Mouse (Mus musculus) adrenal gland, adult (tissue): ENCODE measurements around the gene Bbx.

ENCODE experiments used
- DNase-seq, 2 experiments: peaks; one replicate each; pipeline ENCODE4 v3.0.0; 2022 to 2023; ENCODE audit warnings: low spot score in 1 of 2; ENCODE audit not compliant: inconsistent age in 2 of 2

Bbx gene

DNA sequence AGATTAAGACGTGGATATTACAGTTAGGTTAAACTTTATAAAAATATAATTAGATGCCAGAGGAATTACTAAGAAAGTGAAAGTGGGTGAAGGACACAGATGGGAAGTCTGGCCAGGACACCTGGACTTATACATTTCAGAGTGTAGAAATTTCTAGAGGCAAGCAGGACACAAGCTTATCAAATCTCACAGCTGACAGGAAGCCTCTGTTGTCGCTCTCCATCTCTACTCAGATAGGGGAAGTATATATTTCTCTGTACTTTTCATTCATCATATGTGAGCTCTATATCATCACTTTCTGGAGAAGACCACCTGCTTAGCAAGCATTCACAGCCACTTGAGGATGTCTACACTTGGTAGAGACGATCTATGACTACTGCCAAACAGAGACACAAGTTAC is 113.9 kb downstream of the Bbx start:
- no peak for DNase-seq

DNA sequence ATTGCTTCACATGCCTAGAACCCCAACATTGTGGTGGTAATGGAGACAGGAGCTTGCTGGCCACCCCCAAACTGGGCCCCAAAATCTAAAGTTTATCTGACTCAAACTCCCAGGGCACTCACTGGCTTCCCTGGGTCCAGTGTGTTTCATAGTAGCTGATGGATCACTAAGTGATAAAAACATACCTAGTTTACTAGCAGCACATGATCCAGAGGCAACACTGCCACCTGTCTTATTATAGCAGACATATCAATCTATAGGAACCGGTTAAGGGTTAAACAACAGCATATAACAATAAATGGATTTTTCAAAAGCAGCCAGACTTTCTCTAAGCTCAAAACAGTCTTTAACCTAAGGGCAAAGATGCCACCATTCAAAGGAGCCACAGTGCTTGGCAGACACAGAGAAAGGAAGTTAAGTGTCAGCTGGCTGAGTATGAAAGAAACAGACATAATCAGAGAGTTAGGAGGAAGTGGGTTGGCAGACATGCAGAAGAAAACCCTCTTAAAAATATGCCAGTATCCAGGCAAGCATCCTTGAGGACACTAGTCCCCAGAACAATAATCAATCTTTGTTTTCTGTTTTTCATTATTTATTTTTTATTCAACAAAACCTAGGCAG is 116.7 kb downstream of the Bbx start:
- no peak for DNase-seq

DNA sequence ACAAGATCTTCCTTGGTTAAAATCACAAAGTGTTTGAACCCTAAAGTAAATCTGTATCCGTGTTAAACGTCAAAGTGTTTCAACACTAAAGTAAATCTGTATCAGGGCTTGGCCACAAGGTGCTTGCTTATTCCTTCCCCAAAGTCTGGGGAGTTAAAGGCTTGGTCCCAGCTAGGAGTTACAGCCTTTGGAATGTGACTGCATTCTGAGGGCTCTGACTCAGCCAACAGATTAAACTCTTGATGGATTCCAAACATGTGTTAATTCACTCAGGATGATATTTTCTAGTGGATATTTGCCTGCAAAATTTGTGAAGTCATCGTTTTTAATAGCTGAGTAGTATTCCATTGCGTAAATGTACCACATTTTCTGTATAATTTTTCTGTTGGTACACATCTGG is 120.6 kb downstream of the Bbx start:
- DNase-seq = no peak

DNA sequence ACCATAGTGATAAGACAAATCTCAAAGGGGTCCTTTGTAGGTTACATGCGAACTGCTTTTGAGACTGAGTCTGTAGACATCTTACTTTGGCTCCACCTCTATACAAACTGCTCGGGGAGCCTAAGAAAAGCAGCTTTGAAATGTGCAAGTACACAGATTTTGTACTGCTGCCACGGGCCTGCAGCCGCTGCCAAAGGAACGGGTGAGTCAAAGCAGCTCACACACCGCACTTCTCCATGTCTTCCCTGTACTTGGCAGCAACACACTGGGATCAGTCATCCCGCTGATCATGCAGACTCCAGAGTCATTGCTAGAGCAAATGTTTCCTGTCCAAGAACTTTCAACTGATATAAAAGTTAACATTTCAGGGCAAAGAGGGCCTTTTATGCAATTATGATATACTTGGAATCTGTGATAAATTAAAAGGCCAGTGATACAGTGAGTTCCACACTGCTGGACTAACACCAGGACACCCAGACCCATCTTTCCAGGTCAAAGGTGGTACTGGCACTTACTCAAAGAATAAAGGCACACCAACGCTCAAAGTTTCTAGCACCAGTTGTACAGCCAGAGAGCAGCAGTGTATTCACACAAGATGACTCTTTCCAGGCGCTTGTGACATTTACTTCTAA is 122.7 kb downstream of the Bbx start:
- DNase-seq = peak; percentile 86 to 92

DNA sequence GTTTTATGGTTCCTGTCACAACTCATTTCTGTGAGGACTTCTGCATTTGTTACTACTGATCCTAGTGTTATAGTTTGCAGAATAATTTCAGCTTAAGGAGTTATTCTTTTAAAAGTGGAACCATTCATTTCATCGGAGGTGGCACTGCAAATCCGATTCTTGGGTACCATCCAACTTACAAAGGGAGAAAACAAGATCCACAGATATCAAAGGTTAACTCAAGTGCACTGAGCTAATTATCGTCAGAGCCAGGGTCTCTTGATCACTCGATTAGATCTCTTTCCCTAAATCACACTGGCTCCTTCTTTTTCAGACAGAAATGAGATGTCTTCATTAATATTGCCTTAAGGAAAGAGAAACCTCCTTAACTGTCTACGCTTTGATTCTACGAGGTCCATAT is 123.9 kb downstream of the Bbx start:
- no peak for DNase-seq

DNA sequence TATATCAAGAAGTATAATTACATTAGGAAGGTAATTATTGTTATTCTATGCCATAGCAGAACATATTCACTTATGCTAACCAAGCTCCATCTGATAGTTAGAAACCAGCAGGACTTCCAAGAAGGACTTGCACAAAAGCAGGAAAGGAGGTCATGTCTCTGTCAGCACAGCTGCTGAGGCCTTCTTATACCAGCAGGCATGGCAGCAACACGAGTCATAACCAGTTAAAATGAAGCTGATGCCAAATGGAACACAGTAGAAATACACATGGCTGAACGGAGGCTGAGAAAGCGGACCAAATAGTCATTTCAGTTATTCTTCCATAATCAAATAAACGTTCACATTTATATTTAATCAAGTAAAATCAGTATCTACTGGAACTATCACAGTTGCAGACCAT is 125.0 kb downstream of the Bbx start:
- no peak for DNase-seq

DNA sequence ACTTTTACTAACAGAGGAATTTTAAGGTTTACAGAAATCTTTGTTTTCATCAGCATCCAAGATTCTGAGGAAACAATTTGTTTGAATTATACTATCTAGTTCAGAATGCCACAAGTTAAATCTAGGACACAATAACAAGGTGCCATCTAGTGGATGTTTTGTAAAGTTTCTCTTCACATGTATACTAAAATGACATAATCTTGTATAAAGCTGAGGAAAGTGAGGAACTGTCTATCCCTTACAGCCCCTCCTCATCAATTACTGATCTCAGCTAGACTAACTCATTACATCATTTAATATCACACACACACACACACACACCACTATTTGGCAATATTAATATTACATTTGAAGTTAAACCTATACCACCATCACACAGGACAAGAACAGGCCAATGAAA is 125.5 kb downstream of the Bbx start:
- no peak for DNase-seq

DNA sequence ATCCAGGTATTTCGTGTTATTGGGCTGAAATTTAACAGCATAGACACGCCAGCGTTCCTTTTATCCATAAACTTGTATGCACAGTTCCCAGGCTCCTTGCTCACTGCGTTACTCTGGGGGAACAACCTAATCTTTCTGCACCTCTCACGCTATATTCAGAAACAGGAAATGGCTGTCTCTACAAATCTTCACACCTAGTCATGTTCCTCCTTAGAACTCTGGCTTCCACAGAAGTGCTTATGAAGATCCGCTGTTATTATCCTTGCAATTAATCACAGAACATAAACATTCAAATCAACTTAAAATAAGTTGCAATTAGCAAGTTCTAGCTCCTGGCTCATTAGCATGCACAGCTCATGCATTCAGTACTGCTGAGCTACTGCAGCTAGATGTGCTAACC is 127.0 kb downstream of the Bbx start:
- DNase-seq = no peak

DNA sequence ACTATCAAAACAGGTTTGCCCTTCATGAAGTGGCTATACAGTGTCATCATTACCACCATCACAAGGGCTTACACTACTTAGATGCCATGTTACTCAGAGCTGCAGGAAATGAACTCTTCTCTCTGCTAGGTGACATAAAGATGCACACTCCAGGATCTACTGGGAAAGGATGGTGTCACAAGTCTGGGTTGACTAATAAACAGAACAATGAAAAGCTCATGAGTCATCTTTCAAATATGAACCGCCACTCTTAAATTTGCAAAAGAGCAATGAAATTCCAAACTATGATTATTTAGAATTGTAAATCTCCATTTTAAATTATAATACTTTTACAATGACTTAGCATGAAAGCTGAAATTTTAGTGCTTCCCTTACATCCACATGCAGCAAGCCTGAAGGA is 129.6 kb downstream of the Bbx start:
- DNase-seq = no peak

DNA sequence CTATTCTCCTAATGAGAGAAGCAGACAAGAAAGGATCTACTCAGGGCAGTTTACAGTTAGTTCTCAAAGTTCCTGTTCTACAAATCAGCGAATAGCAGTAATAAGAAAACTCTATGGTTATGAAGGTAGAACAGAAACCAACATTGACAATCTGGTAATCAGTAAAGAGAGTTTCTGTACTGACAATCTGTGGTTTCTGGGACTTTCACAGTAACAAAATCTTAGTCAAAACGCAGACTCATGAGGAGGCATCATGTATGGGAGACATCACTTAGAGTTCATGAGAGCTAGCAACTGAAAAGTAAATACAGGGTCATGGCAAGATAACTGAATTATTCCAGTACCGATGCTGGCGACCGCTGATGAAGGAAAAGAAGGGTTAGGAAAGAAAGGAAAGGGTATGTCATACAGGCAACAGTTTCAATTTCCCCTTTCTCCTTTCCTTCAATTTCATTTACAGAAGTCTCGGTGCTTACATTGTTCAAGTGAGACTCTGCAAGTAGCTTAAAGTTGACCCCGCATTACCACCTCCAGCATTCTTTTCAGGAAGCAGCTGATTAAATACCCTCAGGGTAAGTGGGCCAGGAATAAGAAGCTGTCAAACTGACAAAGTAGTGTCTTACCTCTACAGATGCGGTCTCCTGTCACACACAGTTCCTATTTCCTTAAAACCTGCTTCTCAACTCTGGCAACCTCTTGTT is 133.3 kb downstream of the Bbx start:
- DNase-seq = no peak

DNA sequence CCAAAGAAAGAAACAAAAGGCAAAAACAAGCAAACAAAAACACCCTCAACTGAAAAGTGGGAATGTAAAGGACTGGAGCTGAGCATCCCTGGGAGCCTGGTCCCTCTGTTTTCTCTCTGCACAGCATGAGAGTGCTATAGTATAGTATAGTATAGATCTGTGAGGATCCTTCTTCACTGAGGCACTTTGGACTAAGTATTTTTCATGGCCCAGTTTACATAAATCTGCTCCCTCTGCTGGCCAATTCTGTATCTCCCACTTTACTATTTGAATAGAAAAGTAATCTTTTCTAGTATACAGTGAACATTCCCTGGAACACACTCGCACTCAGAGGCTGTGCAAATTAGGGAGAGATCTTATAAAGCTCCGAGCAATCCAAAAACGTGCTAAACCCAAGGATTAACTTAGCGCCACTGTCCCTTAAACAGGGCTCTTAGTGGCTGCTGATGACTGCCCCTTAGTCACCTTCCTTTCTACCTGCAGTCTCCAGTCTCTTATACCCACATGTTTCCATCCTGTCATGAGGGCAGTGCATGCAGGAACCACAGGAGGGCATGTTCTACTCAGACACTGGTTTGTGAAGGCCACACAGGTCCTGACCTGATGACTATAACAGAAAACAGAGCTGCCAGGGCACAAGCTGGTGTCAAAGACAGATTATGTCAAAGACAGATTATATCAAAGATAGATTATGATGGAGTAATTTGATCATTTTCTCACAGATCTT is 138.5 kb downstream of the Bbx start:
- DNase-seq = peak in 1 of 2 experiments; percentile 41

DNA sequence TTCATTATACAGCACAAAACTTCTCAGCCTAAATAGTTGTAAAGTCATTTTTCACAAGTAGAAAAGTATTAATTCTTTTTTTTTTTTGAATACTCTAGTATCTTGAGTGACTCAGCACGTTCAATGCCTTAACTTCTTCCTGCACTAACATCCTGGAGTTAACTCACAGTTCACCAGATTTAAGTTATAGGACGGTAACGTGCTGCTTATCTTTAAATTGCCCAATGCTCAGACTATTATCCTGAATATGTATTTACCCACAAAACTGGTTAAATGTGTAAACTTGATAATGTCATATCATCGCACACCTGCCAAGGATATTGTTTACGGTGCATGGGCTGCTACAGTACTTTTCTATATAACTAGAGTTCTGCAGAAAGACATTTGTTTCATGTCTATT is 139.4 kb downstream of the Bbx start:
- DNase-seq = no peak

DNA sequence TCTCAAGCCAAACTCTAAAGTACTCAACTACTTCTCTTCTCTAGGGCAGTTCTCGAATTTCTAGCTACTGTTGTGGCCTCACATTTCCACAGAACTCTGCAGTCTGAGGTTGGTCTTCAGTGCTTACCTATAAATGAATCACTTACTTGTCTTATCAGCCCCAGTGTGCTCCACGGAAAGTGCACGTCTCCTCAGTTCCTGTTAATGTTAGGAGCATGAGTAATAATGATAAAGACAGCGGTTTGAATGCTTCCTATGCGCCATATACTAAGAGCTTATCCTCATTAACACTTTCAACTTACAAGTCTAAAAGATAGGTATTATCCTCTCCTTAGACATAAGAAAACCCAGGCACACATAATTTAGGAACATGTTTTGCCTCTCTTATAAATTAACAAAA is 142.4 kb downstream of the Bbx start:
- DNase-seq = no peak

DNA sequence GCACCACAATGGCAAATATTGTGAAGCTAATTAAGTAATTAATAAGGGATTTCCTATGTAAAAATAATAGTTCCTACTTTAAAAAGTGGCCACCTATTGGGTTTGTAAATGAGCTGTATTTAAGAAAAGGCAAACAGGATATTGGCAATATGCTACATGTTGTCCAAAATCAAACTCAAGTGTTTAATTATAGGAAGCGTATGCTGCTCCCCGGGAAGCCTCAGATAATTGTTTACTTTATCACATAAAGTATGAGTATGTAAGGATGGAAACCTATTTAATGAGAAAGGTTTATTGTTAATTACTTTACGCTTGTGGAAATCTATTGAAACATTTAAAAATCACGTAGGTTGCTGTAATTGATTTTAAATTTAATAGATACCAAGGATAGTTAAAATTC is 159.4 kb downstream of the Bbx start:
- no peak for DNase-seq

DNA sequence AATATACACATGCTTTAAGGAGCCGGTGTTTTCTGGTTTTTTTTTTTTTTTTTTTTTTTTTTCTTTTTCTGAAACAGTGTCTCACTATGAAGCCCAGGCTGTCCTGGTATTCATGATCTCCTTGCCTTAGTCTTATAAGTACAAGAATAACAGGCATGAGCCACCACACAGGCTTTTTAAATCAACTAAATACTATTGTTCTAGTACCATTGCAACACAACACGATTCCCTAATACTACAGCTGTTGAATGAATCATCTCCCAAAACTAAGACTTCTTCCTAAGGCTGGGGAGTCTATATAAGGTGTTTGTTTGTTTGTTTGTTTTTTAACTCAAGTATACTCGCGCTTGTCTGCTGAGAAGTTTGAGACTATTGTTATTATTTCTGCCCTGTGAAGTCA is 169.5 kb downstream of the Bbx start:
- DNase-seq = no peak

DNA sequence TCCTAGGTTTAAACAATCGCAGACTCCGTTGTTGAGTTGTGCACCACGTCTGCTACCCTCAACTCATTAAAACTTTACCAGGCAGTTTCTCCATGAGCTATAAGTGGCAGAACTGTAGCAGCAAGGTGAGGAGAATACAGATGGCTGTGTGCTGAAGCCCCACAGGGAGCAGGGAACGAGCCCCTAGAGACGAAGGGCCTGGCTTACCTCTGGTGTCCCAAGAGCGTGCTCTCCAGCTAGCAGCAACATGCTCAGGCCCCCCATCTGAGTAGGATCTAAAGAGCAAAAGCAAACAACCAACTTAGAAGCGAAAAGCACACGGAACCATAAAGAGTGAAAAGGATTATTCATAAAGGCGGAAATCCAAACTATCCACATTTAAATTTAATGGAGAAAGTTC is 170.0 kb downstream of the Bbx start:
- DNase-seq = no peak

DNA sequence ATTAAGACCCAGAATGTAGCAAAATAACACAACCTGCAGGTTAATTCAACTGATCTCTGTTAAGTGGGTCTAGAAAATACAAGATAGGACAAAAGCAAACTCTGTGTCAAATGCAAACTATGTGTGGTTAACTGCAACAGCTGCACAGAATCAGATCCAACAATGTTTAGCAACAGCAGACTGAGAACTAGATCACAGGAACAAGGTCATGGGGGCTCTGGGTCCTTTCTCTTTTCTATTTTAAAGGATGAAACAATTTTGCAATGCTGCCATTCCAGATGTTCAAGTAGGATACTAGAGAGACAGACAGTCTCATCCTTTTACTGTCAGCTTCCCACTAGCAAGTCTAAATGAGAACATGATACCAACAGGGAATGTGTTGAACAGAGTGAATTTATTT is 170.4 kb downstream of the Bbx start:
- no peak for DNase-seq

DNA sequence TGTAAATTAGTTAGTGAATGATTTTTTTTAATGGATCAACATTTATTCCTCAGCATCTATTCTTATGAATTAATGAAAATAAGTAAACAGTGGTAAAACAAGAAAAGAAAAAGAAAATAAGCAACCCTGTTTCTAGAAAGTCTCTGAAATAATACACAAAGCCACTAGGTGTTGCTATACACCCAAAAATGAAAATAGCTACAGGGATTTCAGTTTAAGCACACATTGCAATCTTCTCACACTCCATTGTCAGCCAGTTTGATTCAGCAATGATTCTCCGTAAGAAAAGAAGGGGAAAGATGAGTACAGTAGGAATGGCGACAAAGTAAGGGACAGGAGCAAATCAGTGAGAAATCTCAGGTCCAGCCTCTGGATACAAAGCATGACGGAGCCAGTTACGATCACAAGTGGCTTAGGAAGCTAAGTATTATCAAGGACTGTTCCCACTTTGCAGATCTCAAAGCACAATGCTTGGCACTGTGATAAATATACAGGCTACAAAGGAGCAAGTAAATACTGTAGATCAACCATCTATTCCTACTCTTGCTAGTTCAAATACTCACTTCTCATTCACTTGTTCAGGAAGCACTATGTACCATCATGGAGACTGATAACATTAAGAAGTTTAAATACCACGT is 177.5 kb downstream of the Bbx start:
- peak in 1 of 2 experiments; percentile 49 for DNase-seq

DNA sequence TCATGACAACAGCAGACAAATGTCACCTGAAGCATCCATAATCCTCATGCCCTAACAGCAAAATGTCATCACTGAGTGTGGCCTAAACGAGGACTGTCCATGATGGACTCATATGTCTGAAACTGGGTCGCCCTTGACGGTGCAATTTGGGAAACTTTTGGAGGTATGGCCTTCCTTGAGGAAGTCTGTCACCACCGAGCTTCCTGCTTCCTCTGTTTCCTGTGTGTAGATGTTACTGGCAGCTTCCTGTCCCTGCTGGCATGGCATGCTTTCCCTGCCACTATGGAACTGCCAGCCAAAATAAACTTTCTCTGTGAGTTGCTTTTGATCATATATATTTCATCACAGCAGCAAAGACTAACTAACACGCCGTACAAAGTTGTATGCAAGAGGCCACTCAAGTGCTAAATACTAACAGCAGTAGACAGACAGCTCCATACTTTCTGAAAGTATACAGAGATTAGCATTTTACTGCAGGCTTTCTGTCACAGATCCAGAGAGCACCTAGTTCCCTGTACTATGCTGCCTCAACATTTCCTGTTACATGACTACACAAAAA is 180.7 kb downstream of the Bbx start:
- peak in 1 of 2 experiments; percentile 28 for DNase-seq

DNA sequence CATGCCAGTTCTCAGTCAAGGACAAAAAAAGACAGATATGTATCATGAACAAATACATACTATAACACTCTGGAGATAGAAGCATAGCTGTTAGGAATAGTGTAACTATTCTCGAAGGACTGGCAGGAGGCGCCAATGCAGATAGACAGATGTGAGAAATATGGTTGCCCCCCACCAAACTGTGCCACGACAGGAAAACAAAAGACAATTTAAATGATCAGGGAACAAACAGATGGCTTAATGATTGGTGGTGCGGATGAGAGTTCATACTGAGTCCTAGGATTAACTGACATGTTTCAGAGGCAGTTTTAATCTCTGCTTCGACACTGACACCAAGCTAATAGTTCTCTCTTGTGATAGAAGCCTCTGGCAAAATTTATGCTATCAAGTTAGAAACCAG is 181.7 kb downstream of the Bbx start:
- DNase-seq = no peak

DNA sequence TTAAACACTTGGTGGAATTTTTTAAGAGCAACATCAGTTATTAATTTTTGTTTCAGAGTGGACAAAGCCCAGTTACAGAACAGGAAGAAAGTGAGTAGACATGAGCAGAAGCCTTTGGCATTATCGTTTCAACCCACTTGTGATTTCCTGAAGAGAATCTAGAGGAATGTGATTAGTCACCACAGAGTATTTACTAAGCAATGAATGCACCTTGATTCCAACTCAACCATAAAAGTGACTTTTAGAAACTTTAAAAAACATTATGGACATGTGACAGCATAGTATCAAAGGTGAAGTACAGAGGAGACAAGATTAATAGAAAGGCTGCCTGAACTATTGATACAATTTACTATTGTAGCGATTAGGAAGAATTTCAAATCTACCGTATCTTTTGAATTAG is 183.2 kb downstream of the Bbx start:
- no peak for DNase-seq
